Mouse (Mus musculus): ENCODE results near the gene Zfp704.

Zfp704 gene

DNA sequence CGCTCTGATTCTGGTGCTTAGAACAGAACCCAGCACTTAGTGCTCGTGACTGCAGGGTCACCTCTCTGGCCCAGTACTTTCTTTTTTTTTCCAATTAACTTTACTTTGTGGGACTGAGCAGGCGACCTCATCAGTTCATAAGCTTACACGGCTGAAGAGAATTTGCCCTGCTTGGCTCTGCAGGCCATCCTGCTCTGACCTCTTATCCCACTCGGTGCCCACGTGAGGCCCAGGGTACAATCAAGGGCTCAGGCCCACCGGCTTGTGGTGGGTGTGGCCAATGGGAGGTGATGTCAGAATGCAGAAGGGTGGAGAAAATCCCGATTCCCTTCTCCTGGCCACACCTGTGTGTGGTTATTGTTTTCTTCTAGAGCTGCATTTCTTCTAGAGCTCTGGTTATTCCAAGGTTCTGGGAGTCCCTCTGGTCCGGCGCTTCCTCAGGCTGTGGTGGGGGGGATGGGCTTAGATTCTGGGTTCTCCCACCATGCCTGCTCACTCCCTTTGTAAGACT lies 153.4 kb downstream of the Zfp704 start:
- no peak for DNase-seq (ENCODE audit: low spot score in 2 of 2)

GRCm38 (mm10) chr3:9455351-9455750 lies 154.5 kb downstream of the Zfp704 start:
- no peak for DNase-seq (ENCODE audit: low spot score in 2 of 2)

GRCm38 (mm10) chr3:9454556-9455330 lies 155.1 kb downstream of the Zfp704 start:
- DNase-seq (ENCODE audit: low spot score in 2 of 2): no peak

GRCm38 (mm10) chr3:9450521-9450920 lies 159.4 kb downstream of the Zfp704 start:
- no peak for DNase-seq (ENCODE audit: low spot score in 2 of 2)

DNA sequence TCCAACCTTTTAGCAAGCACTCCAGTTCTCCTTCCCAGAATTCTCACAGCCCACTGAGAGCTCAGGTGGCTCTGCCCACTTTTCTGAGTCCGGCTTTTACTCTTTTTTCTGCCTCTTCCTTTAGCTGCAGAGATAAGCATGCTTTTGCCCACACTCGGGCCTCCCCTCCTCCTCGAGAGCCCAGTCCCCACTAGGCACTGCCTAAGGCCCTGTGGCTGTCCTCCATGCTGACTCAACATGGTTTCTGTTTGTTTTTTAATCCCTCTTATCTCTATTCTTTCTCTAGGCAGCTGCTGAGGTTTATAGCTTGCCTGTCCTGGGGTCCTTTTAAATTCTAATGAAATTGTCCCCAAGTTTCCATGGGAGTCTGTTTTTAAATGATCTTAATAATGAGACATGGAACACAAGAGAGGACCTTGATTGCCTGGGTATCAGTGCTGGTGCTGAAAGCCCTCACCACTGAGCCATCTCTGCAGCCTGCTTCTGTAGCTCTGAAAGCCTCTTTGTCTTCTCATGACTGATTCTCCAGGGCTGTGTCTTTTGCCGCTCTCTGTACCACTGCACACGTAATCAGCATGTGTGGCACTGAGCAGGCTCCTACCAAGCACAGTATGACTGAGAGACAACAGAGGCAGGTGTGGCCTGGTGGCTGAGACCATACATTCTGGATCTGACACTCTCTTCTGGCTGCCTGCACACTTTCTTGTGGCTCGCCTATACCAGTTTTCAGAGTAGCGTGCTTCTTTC lies 160.5 kb downstream of the Zfp704 start:
- DNase-seq (ENCODE audit: low spot score in 2 of 2): no peak

DNA sequence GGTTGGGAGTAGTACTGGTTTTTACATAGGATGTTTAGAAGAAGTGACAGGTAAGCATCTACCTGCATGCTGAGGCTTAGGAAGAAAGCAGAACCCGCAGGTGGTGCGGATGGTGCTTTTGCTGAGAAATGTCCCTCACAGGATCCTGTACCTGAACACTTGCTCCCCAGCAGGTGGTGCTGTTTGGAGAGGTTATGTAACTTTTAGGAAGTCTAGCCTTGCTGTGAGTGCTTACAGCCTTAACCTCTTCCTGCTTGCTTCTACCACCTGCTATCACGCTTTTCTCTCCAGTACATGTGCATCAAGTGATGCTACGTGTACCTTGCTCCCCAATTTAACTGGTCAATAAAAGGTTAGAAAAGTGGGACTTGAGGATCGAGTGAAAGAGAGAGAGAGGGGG lies 161.3 kb downstream of the Zfp704 start:
- DNase-seq (ENCODE audit: low spot score in 2 of 2): no peak

GRCm38 (mm10) chr3:9444558-9444957 lies 165.3 kb downstream of the Zfp704 start:
- no peak for DNase-seq (ENCODE audit: low spot score in 2 of 2)

- no peak for DNase-seq (ENCODE audit: low spot score in 2 of 2)
Measured at GRCm38 (mm10) chr3:9443981-9444380, 165.9 kb downstream of the Zfp704 start.

GRCm38 (mm10) chr3:9443476-9443875 lies 166.4 kb downstream of the Zfp704 start:
- DNase-seq (ENCODE audit: low spot score in 2 of 2): no peak

DNA sequence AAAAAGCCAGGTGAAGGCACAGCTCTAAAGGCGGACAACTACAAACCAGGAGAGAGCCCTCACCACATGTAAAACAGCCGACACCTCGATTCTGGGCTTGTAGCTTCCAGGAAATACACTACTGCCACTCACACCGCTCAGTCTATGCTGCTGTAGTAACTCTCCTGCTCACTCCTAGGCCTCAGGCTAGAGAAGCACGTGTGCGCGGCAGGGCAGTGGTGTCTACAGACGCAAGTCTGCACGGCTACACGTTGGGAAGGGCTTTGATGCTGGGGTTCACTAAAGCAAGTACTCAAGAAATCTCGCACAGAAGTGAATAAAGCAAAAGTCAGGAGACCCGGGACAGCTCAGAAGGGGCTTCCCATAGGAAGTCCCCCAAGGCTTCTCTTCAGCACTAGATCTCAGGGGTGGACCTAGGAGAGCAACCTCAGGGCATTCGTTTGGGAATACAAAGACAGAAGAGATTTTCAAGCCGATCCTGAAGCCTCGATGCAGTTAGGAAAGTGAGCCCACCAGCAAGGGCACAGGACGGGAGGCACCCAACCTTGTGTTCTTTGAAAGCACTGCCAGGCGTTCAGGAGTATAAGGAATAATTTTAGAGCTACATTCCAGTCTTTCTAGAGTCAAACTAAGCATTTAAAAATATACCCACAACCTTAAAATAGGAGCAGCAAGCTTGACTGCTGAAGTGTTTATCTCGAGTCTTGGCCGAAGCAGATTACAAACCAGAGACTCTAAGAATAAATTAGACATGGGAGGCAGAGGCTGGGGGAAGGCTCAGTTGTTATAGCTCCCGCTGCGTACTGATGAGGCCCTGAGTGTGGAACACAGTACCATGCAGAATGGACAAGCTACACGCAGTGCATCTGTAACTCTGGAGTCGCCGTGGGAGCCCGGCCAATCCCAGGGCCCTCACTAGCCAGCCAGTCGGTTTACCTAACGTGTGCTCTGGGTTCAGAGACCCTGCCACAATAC lies 168.0 kb downstream of the Zfp704 start:
- DNase-seq (ENCODE audit: low spot score in 2 of 2): no peak

DNA sequence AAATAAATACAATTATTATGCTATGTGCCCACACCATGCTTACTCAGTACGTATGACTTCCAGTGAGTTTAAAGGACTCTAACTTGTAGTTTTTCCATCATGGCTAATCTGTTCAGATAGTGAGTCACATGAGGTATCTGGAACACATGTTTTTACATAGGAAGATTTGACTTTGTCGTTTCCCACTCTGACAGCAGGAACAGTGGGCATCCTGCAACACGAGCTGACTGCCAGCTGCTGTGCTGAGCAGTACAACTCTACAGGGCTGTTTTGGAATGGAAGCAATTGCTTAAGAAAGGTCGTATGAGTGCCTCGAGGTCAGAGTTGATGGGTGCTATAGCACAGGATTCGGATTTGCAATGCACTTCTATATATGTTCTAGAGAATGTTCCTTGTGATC lies 169.4 kb downstream of the Zfp704 start:
- no peak for DNase-seq (ENCODE audit: low spot score in 2 of 2)

DNA sequence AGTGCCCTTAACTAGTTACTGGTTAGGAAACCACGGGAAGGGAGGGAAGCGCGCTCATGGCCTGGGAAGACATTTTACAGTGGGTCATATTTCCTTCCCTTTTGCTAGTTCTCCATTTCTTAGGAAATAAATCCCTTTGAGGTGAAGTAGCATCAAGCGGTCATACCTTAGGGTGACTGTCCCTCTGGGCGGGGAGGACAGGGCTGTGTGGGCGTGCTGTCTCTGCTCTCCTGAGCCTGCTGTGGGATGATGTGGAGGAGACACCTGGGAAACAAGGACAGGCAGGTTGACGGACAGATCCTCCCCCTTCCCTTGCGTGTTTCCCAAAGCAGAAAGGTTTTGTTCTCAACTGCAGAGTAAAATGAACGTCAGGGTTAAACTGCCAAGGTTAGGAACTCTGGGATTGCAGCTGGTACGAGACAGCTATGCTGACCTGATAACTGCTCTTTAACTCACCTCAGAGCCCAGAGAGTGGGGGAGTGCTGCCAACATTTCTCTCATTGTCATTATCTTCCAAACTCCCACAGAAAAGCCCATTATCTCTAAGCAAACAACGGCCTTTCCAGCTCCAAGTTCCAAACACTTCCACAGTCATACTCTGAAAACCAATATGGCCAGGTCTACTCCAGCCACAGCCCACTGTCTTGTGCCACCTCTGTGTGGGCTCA lies 170.1 kb downstream of the Zfp704 start:
- no peak for DNase-seq (ENCODE audit: low spot score in 2 of 2)

DNA sequence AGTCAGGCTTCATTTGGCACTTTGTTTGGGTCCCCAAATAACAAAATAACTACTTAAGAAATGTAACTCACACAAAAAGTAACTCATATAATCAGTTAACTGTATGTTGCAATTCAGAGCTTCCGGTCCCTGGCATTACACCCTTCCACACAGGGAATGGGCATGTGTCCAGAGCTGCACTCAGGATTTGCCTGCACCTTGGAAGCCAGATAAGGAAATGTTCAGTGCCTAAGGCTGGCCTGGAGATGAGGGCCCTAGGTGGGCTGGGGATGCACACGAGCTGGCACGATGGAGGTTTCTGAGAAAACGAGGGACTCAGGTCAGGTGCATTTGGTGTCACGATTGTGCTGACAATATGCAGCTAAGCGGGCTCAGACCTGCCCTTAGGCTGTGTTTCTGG lies 173.6 kb downstream of the Zfp704 start:
- DNase-seq (ENCODE audit: low spot score in 2 of 2): no peak

DNA sequence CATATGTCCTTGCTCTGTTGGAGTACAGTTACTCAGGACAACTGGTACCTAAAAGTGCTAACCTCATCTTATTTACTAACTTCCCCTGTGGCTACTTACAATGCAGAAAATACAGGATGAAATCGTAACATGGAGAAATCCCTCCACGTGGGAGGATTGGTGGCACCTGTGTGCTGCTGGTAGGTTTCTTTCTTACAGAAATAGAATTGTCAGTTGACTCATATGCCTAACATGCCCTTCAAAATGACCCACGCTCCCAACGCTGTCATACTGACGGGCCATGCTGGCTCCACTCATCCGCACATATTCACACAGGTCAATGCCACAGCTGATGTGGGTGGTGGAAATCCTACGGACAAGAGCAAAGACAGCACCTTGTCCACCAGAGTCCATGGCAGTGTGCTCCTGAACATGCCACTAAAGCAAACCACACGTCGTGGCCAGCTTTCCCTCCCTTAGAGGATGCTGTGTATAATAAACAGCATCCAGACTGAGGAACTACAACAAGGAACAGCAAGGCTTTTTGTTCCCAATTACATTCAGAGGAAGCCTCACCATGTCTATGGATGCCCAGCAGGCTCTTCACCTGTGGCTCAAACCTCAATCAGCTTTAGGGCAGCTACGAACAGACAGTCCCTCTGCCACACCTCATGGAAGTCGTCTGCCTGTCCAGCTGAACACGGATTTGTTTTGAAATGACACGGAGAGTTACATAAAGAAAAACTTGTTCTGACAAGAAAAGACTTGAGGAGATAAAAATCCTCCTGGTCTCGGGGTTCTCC lies 175.3 kb downstream of the Zfp704 start:
- no peak for DNase-seq (ENCODE audit: low spot score in 2 of 2)

- DNase-seq (ENCODE audit: low spot score in 2 of 2): no peak
Measured at GRCm38 (mm10) chr3:9432796-9433526, 176.9 kb downstream of the Zfp704 start.

DNA sequence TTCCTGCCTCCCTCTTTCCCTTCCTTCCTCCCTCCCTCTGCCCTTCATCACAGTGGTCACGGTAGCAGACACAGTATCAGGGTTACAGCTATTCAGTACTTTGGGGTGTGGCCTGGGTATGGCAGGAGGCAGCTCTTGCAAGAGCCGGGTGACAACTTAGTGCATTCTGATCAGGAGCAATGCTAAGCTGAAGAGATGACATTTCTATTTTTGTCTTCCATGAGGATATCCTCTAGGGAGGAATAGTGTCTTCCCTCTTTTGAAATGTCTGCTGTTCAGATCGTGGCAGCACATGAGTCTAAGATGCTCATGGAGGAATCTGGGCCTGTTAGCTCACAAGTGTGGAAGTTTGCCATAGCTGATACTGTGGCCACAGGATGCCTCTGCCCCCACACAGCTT lies 177.7 kb downstream of the Zfp704 start:
- DNase-seq (ENCODE audit: low spot score in 2 of 2): no peak

DNA sequence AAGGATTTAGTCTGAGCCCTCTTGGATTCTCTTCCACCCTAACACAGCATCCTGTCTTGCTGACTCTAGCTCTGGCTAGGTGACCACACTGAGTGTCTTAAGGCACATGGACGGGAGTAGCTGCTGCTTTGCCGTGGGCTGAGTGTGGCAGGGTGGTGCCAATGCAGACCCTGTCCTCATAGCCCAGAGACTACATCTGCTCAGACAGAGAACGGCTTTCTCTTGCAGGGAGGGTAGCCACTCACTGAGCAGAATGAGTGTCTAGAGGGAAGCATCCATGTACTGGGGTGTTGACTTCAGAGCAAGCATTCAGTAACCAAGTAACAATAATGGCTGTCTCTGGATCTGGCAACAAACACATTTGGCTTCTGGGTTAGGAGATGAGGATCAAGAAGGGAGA lies 179.9 kb downstream of the Zfp704 start:
- no peak for DNase-seq (ENCODE audit: low spot score in 2 of 2)

GRCm38 (mm10) chr3:9427826-9428225 lies 182.1 kb downstream of the Zfp704 start:
- DNase-seq (ENCODE audit: low spot score in 2 of 2): no peak

DNA sequence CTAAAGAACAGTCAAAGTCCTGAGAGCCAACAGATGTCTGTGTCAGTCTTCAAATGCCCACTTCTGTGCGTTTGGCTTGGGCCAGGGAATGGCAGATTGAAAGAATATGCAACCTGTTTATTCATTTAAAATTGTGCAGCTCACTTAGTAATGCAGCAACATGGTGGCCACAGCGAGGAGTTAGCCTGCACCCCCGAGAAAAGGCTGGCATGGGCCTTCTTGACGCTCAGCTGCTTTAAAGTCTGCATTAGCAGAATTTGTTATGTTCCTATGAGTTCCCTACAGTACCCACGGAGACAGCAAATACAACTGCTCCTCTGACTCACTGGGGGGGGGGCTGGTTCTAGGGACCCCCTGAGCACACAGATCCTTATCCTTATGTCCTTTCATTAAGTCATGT lies 184.2 kb downstream of the Zfp704 start:
- no peak for DNase-seq (ENCODE audit: low spot score in 2 of 2)

DNA sequence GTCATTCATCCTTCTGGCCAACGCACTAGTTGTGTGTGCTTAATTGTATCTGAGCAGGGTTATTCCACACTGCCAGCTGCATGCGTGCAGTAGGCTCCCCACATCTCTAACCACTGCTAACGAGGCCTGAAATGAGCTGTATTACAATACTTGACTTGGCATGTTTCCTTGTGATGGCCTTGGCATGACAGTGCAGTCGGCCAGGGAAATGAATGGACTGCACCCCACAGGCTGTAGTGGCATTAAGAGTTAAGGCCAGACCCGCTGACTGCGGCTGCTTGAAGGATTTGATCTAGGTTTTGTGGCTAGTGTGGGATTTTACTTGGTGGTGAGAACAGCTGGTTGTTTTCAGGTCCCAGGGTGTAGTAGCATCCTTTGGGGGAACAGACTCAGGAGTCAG lies 185.2 kb downstream of the Zfp704 start:
- no peak for DNase-seq (ENCODE audit: low spot score in 2 of 2)

Measured in frontal cortex, postnatal 25 days (tissue).